Mouse (Mus musculus): ENCODE measurements at regions not wholly inside any gene's neighbourhood (a gene's known extent, or its start where the extent isn't known, plus 50 kb on each side); places are given as distances from the start of the nearest gene placed in this dataset.

- no peak for DNase-seq (ENCODE audit: low spot score)
Measured at GRCm38 (mm10) chr9:49950321-49950720, 151.6 kb upstream of the Ncam1 start.

- DNase-seq (ENCODE audit: low spot score), result no peak
Measured at GRCm38 (mm10) chr9:49948546-49948945, 149.8 kb upstream of the Ncam1 start.

- no peak for DNase-seq (ENCODE audit: low spot score)
Measured at GRCm38 (mm10) chr9:49946857-49947256, 148.1 kb upstream of the Ncam1 start.

- DNase-seq (ENCODE audit: low spot score), result no peak
Measured at GRCm38 (mm10) chr9:49935555-49936376, 137.0 kb upstream of the Ncam1 start.

- DNase-seq (ENCODE audit: low spot score), result no peak
Measured at GRCm38 (mm10) chr9:49928041-49928656, 129.4 kb upstream of the Ncam1 start.

- DNase-seq (ENCODE audit: low spot score), result no peak
Measured at GRCm38 (mm10) chr9:49927281-49927680, 128.6 kb upstream of the Ncam1 start.

- no peak for DNase-seq (ENCODE audit: low spot score)
Measured at GRCm38 (mm10) chr9:49925796-49926195, 127.1 kb upstream of the Ncam1 start.

GRCm38 (mm10) chr9:49923981-49924501 is 125.3 kb upstream of the Ncam1 start:
- DNase-seq (ENCODE audit: low spot score), result no peak

GRCm38 (mm10) chr9:49922770-49923169 is 124.0 kb upstream of the Ncam1 start:
- no peak for DNase-seq (ENCODE audit: low spot score)

GRCm38 (mm10) chr9:49922162-49922561 is 123.4 kb upstream of the Ncam1 start:
- no peak for DNase-seq (ENCODE audit: low spot score)

- DNase-seq (ENCODE audit: low spot score), result no peak
Measured at GRCm38 (mm10) chr9:49921306-49921705, 122.6 kb upstream of the Ncam1 start.

- no peak for DNase-seq (ENCODE audit: low spot score)
Measured at GRCm38 (mm10) chr9:49915046-49915719, 116.5 kb upstream of the Ncam1 start.

GRCm38 (mm10) chr9:49913677-49914076 is 115.0 kb upstream of the Ncam1 start:
- no peak for DNase-seq (ENCODE audit: low spot score)

- DNase-seq (ENCODE audit: low spot score), result no peak
Measured at GRCm38 (mm10) chr9:49912306-49912705, 113.6 kb upstream of the Ncam1 start.

GRCm38 (mm10) chr9:49906306-49906705 is 107.6 kb upstream of the Ncam1 start:
- DNase-seq (ENCODE audit: low spot score), result no peak

- no peak for DNase-seq (ENCODE audit: low spot score)
Measured at GRCm38 (mm10) chr9:49905703-49906102, 107.0 kb upstream of the Ncam1 start.

- no peak for DNase-seq (ENCODE audit: low spot score)
Measured at GRCm38 (mm10) chr9:49898947-49899346, 100.2 kb upstream of the Ncam1 start.

GRCm38 (mm10) chr9:49884516-49885343 is 86.0 kb upstream of the Ncam1 start:
- DNase-seq (ENCODE audit: low spot score), result no peak

GRCm38 (mm10) chr9:49879361-49880128 is 80.8 kb upstream of the Ncam1 start:
- no peak for DNase-seq (ENCODE audit: low spot score)

GRCm38 (mm10) chr9:49874881-49875280 is 76.2 kb upstream of the Ncam1 start:
- DNase-seq (ENCODE audit: low spot score), result no peak

- DNase-seq (ENCODE audit: low spot score), result no peak
Measured at GRCm38 (mm10) chr9:49873550-49873949, 74.8 kb upstream of the Ncam1 start.

Measured in urinary bladder, postnatal 25 days (tissue).